Mouse (Mus musculus): ENCODE measurements at regions not wholly inside any gene's neighbourhood (a gene's known extent, or its start where the extent isn't known, plus 50 kb on each side); places are given as distances from the start of the nearest gene placed in this dataset.

DNA sequence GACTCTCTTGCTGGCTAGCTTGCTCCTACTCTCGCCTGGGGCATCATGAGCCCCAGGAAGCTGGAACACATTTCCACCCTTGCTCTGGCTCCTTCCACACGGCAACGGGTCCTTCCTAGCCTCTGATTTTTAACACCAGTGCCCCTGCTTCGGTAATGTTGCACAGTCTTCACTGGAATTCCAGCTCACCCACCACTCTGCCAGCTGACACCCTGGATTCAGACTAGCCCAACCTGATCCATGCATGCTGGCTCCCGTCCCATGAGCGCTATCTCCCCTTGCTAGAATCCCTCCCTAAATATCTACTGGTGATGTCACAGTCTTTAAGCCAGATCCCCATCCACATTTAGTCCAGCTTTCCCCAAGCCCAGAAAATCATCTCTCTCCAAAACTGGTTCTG, 111.2 kb downstream of the CK137956 start:
- TF ChIP-seq EP300 (IDR thresholded peaks at IDR 0.05; ENCODE audit: low read depth) = no peak
- TF ChIP-seq CTCF (IDR thresholded peaks at IDR 0.05; ENCODE audit: low read depth) = no peak
